Mouse (Mus musculus): ENCODE measurements around the gene Cox7a1.

DNA sequence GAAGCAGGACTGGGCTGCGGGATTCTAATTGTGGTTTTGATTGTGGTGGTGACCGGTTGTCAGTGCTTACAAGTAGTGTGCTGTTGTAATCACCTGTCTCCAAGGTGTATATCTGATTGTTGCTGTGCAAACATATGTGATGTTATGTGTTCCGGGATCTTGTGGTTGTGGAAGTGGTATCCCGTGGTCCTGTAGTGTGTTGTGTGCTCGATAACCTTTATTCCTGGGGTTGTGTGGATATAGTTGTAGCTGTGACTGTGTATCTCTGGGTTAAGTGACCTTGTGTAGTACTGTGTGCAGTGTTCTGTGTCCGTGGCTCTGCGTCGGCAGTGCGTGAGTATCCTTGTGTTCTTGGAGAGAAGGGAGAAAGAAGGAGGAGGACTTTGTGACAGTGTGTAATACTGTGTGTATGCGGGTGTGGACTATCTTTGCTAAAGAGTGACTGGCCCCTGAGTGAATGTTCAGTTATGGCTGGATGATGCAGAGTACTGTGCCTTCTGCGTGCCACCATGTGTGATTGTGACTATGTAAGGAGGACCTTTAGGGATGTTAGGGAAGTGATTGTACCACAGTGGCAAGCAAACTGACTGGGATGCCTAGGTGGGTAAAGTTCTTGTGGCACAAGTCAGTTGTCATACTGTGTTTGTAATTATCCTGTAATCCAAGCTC lies 13.5 kb upstream of the Cox7a1 start:
- TF ChIP-seq POLR2A (IDR thresholded peaks at IDR 0.05; ENCODE audit: low read depth, low read length) = no peak
- TF ChIP-seq CTCF (conservative IDR thresholded peaks at IDR 0.05; ENCODE audit: insufficient read depth, insufficient read length, low read depth, low read length) = no peak

Measured in kidney, adult 2 months (tissue).